Mouse (Mus musculus) intestine, embryonic 16.5 days (tissue): ENCODE data around the gene Sphk2. TPM values are rescaled to one million over a fixed set of nuclear protein-coding genes. Genes with fewer than 3 reads are reported as not detected.
A peak's percentile ranks its signal among the peaks of the same experiment; 100 is the strongest.

Experiments used
- ATAC-seq: fragments of 200-750 bp; cut with Nextera tagmentation; 2 replicates; pipeline ENCODE4 v1.8.0; 2017; ENCODE audit warnings: moderate TSS enrichment, moderate library complexity
- H3K27ac ChIP-seq: fragments of 300-500 bp; sonication (generic); 2 replicates; pipeline ENCODE4 v1.5.1; 2014; ENCODE audit warnings: mild to moderate bottlenecking, low read length
- H3K27me3 ChIP-seq: fragments of 300-500 bp; sonication (generic); replicated peaks from 2 replicates; pipeline ENCODE4 v1.6.1; 2014; ENCODE audit warnings: low read length, control low read depth, mixed read lengths; ENCODE audit not compliant: control insufficient read depth, insufficient read depth
- H3K36me3 ChIP-seq: fragments of 300-500 bp; sonication (generic); 2 replicates; pipeline ENCODE4 v1.6.1; 2014; ENCODE audit warnings: low read length, control low read depth; ENCODE audit not compliant: control insufficient read depth, insufficient read depth
- H3K4me1 ChIP-seq: fragments of 300-500 bp; sonication (generic); 2 replicates; pipeline ENCODE4 v1.6.1; 2014; ENCODE audit warnings: low read length, control low read depth, mixed read lengths; ENCODE audit not compliant: control insufficient read depth, insufficient read depth
- H3K4me2 ChIP-seq: fragments of 300-500 bp; sonication (generic); 2 replicates; pipeline ENCODE4 v1.6.1; 2014; ENCODE audit warnings: low read depth, low read length, control low read depth
- H3K4me3 ChIP-seq: fragments of 300-500 bp; sonication (generic); 2 replicates; pipeline ENCODE4 v1.5.1; 2014; ENCODE audit warnings: mild to moderate bottlenecking, low read length
- H3K9ac ChIP-seq: fragments of 300-500 bp; sonication (generic); 2 replicates; pipeline ENCODE4 v1.6.1; 2014; ENCODE audit warnings: low read depth, low read length
- H3K9me3 ChIP-seq: fragments of 300-500 bp; sonication (generic); 2 replicates; pipeline ENCODE4 v1.6.1; 2016; ENCODE audit warnings: low read length, control low read depth; ENCODE audit not compliant: control insufficient read depth
- WGBS: fragments of 180-500 bp; shearing (Covaris S2); extraction: QIAGEN DNeasy Blood & Tissue Kit; methylation state at CpG from one replicate; pipeline ENCODE4 v1.1.7; 2014; 5-methylcytosine and 5-hydroxymethylcytosine counted together
- polyA plus RNA-seq: library from polyadenylated mRNA; unstranded; fragments of >200 nt; fragmentation: Nextera tagmentation; extraction: Ambion mirVana; gene quantifications from 2 replicates; pipeline ENCODE4 v1.2.1, GENCODE M21; 2015

The Sphk2 gene
- polyA plus RNA-seq, 1 experiment from 2014 or later: 55.6 TPM

DNA sequence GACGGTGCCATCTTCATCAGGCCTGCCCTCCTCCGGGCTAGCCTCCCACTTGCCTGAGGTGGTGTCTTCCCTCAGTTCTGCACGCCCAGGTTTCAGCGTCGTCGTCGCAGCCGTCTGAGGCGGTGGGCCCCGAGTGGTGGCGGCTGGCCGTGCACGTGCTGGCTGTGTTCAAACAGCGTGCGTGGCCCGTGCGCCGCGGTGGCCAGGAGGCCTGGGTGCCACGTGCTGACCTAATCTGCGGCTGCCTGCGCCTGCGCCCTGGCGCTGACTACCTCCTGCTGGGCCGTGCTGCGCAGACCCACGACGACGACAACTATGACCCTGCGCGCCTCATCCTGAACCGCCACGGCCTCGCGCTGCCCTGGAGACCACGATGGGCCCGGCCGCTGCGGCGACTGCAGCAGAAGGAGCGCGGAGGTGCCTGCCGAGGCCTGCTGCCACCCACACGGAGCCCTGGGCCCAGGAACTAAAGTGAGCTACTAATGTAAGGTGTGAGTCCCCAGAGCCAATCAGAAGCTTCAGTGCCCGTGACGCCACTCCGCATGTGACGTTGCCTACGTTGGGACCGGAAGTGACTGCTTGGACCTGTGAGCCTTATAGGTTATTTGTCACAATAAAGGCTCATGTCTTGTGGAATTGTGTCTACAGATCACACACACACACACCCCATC lies 23.7 kb downstream of the Sphk2 start, which contains the start of gene Sec1:
Sec1 (minus strand) TSS at position 482 of the 671 bp plus-strand sequence.
- H3K9me3 ChIP-seq: no peaks in the 10 kb centered on the region
- H3K4me3 ChIP-seq: no peak within 1 kb of the TSS
- H3K27me3 ChIP-seq: peaks cover 8% of the 10 kb centered on the region
- WGBS: 90% methylated on average over 50 of the region's 50 CpGs
- H3K4me1 ChIP-seq: no peaks in the 10 kb centered on the region
- no peak within 1 kb of the TSS for H3K27ac ChIP-seq
- no peaks in the 10 kb centered on the region for H3K36me3 ChIP-seq
- ATAC-seq: no peak
- no peak within 1 kb of the TSS for H3K4me2 ChIP-seq
- no peak within 1 kb of the TSS for H3K9ac ChIP-seq

DNA sequence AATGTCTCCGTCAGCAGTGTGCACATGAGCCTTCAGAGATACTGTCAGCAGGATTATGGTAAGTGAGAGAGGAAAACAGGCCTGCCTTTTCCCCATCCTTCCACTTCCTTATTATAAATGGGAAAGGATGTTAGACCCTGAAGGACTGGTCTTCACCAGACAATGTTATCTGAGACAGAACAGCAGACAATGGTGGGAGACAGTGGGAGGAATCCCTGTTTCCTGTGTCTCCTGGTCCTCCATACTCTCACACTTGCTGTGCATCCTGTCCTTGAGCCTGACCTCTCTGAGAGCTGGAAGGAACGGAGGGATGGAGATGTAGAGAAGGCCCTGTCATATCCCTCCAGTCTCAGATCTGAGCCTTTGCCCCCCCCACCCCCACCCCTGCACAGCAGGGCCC lies 25.4 kb downstream of the Sphk2 start:
- 78% methylated on average over 2 of the region's 2 CpGs for WGBS
- no peak for ATAC-seq
- H3K4me3 ChIP-seq: no peak overlapping the region

DNA sequence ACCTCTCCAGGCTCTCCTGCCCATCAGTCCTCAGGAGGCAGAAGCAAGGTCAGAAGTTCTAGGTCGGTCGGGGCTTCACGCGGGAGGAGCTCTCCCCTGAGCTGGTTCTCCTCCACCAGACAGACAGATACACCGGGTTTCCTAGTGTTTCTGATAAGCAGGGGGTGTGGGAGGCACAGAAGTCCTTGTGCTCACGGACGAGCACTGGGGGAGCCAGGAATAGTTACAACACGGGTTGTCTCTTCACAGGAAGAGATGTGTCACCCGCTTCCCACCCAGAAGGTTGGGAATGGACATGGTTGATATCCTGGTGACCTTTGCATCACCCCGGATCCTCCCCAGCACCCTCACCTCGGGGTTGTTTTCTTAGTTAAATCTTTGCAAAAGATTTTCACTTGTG lies 28.0 kb downstream of the Sphk2 start:
- Histone ChIP-seq H3K9ac (no peak overlapping the region), H3K36me3 (no peaks in the 10 kb centered on the region), H3K4me2 (no peak overlapping the region), H3K4me3 (no peak overlapping the region), H3K4me1 (peaks cover 18% of the 10 kb centered on the region; the same call in 1 of the 2 replicates), H3K27me3 (no peaks in the 10 kb centered on the region; the same call in 1 of the 2 replicates), H3K27ac (no peak overlapping the region), H3K9me3 (no peaks in the 10 kb centered on the region)
- no peak for ATAC-seq
- 61% methylated on average over 11 of the region's 11 CpGs for WGBS

More for the DNA sequence above, 25.4 kb downstream of the Sphk2 start:
- Histone ChIP-seq H3K9me3 (no peaks in the 10 kb centered on the region), H3K4me1 (no peaks in the 10 kb centered on the region), H3K27me3 (no peaks in the 10 kb centered on the region), H3K9ac (no peak overlapping the region), H3K4me2 (no peak overlapping the region), H3K36me3 (no peaks in the 10 kb centered on the region), H3K27ac (no peak overlapping the region)

DNA sequence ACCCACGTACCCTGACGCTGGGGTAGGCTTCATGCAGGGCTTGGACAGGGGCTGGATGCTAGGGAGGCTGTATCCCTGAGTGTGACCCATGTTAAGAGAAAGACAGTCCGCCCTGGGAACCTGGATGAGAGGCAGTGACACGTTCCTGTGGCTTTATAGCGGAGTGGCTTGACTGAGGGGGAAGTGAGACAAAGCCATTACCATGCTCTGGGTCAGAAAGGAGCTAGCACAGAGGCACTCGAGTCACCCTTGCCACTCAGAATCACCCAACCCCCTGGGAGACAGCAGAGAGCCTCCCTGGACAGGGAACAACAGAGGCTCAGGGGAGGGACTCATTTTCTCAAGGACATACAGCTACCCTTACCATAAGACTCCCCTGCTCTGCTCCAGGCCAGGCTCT lies 28.7 kb downstream of the Sphk2 start:
- Histone ChIP-seq H3K9ac (no peak overlapping the region), H3K36me3 (no peaks in the 10 kb centered on the region), H3K4me1 (peaks cover 19% of the 10 kb centered on the region; the same call in 1 of the 2 replicates), H3K9me3 (no peaks in the 10 kb centered on the region), H3K27me3 (no peaks in the 10 kb centered on the region; the same call in 1 of the 2 replicates), H3K4me3 (no peak overlapping the region), H3K27ac (no peak overlapping the region), H3K4me2 (no peak overlapping the region)
- 68% methylated on average over 6 of the region's 6 CpGs for WGBS
- ATAC-seq: no peak

DNA sequence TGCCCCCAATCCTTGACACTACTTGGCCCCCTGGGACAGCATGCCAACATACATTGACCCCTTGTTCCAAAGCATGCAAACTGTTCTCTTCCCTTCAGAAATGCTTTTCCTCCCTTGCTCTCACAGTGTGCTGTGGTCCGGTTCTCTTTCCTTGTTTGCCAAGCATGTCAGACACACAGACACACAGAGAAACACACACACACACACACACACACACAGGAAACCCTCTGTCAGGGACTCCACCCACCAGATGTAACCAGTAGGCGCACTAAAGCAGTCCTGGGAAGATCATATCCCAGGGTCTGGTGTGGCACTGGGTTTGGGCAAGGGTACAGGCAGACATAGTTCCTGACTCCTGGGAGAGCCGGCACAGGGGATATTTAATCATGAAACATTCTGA lies 31.0 kb downstream of the Sphk2 start:
- H3K9ac ChIP-seq: no peak overlapping the region
- no peaks in the 10 kb centered on the region for H3K36me3 ChIP-seq
- peaks cover 27% of the 10 kb centered on the region for H3K4me1 ChIP-seq
- H3K9me3 ChIP-seq: no peaks in the 10 kb centered on the region
- 57% methylated on average over 3 of the region's 3 CpGs for WGBS
- no peak for ATAC-seq
- H3K27me3 ChIP-seq: no peaks in the 10 kb centered on the region; the same call in 1 of the 2 replicates
- no peak overlapping the region for H3K4me2 ChIP-seq
- H3K4me3 ChIP-seq: no peak overlapping the region
- no peak overlapping the region for H3K27ac ChIP-seq

DNA sequence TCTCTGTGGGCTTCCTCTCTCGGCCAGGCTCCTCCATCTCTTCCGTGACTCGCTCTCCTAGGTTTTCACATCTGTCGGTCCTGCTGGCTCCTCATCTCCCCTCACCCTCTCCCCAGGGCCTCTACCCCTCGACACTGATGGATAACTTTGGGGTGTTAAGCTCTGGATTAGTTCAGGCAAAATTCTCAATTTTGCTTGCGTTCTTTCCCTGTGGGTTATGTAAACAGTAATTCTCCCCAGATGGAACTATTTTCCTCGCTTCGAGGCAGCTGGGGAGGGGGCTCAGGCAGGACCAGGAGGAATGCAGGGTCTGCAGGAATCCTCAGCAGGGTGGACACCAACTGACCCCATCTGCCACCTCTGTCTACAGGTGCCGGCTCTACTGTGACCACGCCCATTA lies 32.0 kb downstream of the Sphk2 start:
- Histone ChIP-seq H3K4me2 (no peak overlapping the region; the same call in 1 of the 2 replicates), H3K4me3 (no peak overlapping the region), H3K9ac (peak overlapping the region; percentile 53), H3K4me1 (peaks cover 27% of the 10 kb centered on the region), H3K36me3 (no peaks in the 10 kb centered on the region), H3K27me3 (no peaks in the 10 kb centered on the region; the same call in 1 of the 2 replicates), H3K9me3 (no peaks in the 10 kb centered on the region), H3K27ac (no peak overlapping the region)
- no peak for ATAC-seq
- 40% methylated on average over 10 of the region's 10 CpGs for WGBS

DNA sequence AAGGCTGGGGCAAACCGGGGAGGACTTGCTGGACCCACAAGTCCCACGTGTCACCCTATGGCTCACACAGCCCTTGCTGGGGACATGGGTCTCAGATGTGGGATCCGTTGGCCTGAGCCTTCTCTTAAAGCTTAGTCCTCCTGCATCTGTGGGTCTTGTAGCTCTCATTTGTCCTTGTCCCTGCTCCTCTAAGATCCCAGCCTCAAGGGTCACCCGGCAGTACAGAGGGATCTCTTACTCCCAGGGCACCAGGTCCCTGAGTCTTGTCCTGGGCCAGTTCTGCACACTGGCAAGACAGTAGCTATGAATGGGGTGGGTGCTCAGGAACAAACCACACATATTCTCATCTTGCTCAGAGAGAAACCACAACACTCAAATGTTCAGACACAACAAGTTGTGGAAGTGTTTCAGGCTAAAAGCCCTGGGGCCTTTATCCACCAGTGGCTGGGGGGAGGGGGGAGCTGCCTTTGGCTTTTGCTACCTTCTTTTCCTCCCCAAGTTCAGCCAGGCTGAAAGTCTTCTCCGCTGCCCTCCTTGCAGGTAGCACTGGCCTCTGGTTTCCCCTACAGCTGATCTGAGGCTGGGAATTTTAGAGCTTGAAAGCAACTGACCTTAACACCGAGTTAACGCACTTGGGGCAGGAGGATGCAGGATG lies 34.3 kb downstream of the Sphk2 start, which contains the start of gene Ntn5:
Ntn5 (plus strand) TSS at position 627 of the 655 bp plus-strand sequence.
- H3K27me3 ChIP-seq: no peaks in the 10 kb centered on the region; the same call in 1 of the 2 replicates
- no peak within 1 kb of the TSS; the same call in 1 of the 2 replicates for H3K4me2 ChIP-seq
- WGBS: 79% methylated on average over 7 of the region's 7 CpGs
- H3K4me1 ChIP-seq: peaks cover 27% of the 10 kb centered on the region
- H3K9me3 ChIP-seq: no peaks in the 10 kb centered on the region
- no peak within 1 kb of the TSS for H3K4me3 ChIP-seq
- H3K36me3 ChIP-seq: no peaks in the 10 kb centered on the region
- H3K27ac ChIP-seq: no peak within 1 kb of the TSS
- ATAC-seq: no peak
- peak within 1 kb of the TSS; percentile 53; the same call in 1 of the 2 replicates for H3K9ac ChIP-seq

DNA sequence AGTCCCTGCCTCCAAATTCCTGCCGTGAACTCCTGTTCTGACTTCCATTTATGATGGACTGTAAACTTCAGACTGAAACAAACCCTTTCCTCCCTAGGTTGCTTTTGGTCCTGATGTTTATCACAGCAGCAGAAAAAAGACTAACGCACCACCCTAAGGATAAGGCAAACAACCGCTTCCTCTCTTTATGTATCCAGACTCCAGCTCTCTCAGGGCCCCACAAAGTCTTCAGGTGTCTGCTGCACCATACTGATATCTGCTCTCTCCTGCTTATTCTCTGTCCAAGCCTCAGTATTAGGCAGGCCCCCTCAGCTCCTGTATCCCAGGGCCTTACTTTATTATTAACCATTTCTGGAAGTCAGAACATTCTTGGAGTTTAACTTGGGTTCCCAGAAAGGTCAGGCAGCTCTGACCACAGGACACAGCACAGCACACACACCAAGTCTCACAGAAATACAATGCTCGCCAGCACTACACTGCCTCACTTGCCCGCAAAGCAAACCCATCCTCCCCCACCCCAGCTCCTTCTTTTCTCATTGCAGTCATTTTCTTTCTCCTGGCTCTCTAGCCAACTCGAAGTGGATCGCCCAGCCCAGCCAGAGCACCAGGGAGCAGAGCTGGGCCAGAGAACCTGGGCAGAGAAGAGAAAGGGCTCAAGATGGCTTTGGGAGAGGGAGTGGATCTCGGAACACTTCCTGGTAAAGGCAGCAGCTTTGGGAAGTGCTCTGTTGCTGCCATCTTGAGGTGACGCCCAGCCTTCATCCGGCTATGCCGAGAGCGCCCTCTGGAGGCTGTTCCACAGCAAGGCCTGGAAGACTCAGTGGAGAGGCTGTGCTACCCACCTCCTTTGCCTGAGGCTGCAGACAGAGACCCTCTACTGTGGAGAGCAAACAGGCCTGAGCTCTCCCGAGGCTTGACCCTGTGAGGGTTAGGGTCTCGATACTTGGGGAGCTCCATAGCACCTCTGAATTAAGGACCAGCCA lies 35.4 kb downstream of the Sphk2 start:
- ATAC-seq: peak; percentile 65

More for the DNA sequence above, 35.4 kb downstream of the Sphk2 start:
- no peaks in the 10 kb centered on the region; the same call in 1 of the 2 replicates for H3K27me3 ChIP-seq
- H3K27ac ChIP-seq: peak overlapping the region; percentile 66
- no peaks in the 10 kb centered on the region for H3K36me3 ChIP-seq
- 27% methylated on average over 14 of the region's 14 CpGs for WGBS
- H3K9ac ChIP-seq: peak overlapping the region; percentile 59
- peaks cover 30% of the 10 kb centered on the region for H3K4me1 ChIP-seq
- H3K9me3 ChIP-seq: no peaks in the 10 kb centered on the region
- H3K4me2 ChIP-seq: peak overlapping the region; percentile 41
- H3K4me3 ChIP-seq: peak overlapping the region; percentile 5; the same call in 1 of the 2 replicates
